ENCODE assay signal across 28 mouse cellular contexts in genomic region chr2:72281971-72282370, GRCm38 (mm10). TPM values are rescaled to one million over a fixed set of nuclear protein-coding genes. Genes with fewer than 3 reads are reported as not detected.
DNase-seq lines count a peak whose midpoint lies in the region; ATAC-seq and TF ChIP-seq lines count a peak whose summit lies in the region.
"Had no signal": no experiment of that assay in that cellular context is flagged by ENCODE, and none has a peak within 500 bp of the region (broad histone marks: within the 10 kb centered on the region; RNA-seq: fewer than 3 reads in every experiment).

No protein-coding gene starts in this region.

- ATAC-seq in neutrophil, adult 5-6 weeks (ENCODE audit: extremely low read depth, insufficient number of reproducible peaks, low FRiP score, poor library complexity, severe bottlenecking), result peak; percentile 17; the same call in 1 of the 2 replicates
- ATAC-seq in hindbrain, embryonic 13.5 days (ENCODE audit: low FRiP score), result no peak
- ATAC-seq: forebrain, embryonic 16.5 days; midbrain, embryonic 13.5 days had no signal

- no peaks in the 10 kb centered on the region for H3K36me3 ChIP-seq in spleen, adult 2 months (ENCODE audit: control insufficient read depth, insufficient read depth, low read length)
- no peaks in the 10 kb centered on the region for H3K36me3 ChIP-seq in hindbrain, embryonic 13.5 days
- H3K36me3 ChIP-seq: forebrain, embryonic 10.5 days; heart, embryonic 13.5 days; hindbrain, embryonic 12.5 days; limb, embryonic 13.5 days; liver, embryonic 13.5 days; midbrain, embryonic 13.5 days; neural tube, embryonic 13.5 days had no signal

- H3K9ac ChIP-seq in hindbrain, embryonic 13.5 days, result no peak overlapping the region
- H3K9ac ChIP-seq: heart, embryonic 13.5 days; hindbrain, embryonic 12.5 days; limb, embryonic 13.5 days; liver, embryonic 13.5 days; lung, embryonic 14.5 days; midbrain, embryonic 13.5 days; neural tube, embryonic 13.5 days had no signal

- DNase-seq in spleen, adult 2 months (ENCODE audit: low read depth in 1 of 2, low spot score in 2 of 2), result peak; percentile 10 to 40
- DNase-seq in spleen, postnatal 14 days (ENCODE audit: low spot score in 2 of 2), result no peak
- peak; percentile 87 for DNase-seq in T-cell, adult 2 months (ENCODE audit: low spot score)
- peak; percentile 55 for DNase-seq in thymus, postnatal 25 days
- DNase-seq in cerebellum, adult 18-20 months, result no peak
- DNase-seq in cerebellum, adult 9-10 months, result no peak
- DNase-seq: adrenal gland, postnatal 14 days; cerebellum, postnatal 14 days; gastrocnemius, postnatal 10 days; heart, adult 2 months; kidney, adult 8-10 months; kidney, postnatal 14 days; layer of hippocampus, postnatal 36 days; liver, embryonic 13.5 days; lung, embryonic 14.5 days; lung, postnatal 36 days; right cerebral cortex, adult 18-20 months; right cerebral cortex, postnatal 4 days had no signal

- no peak overlapping the region for H3K27ac ChIP-seq in spleen, adult 2 months (ENCODE audit: insufficient read depth, low read length)
- H3K27ac ChIP-seq in hindbrain, embryonic 13.5 days, result no peak overlapping the region
- H3K27ac ChIP-seq: forebrain, embryonic 10.5 days; heart, adult 2 months; heart, embryonic 13.5 days; hindbrain, embryonic 12.5 days; limb, embryonic 13.5 days; liver, embryonic 13.5 days; midbrain, embryonic 13.5 days; neural tube, embryonic 13.5 days had no signal

- WGBS in spleen, adult 2 months, result 77% methylated on average over 14 of the region's 14 CpGs
- WGBS in hindbrain, embryonic 13.5 days, result 93% methylated on average over 14 of the region's 14 CpGs

- no peak overlapping the region for H3K4me3 ChIP-seq in spleen, adult 2 months (ENCODE audit: extremely low read depth, insufficient read depth, insufficient read length)
- H3K4me3 ChIP-seq in hindbrain, embryonic 13.5 days, result no peak overlapping the region
- H3K4me3 ChIP-seq: forebrain, embryonic 10.5 days; heart, adult 2 months; heart, embryonic 13.5 days; hindbrain, embryonic 12.5 days; limb, embryonic 13.5 days; liver, embryonic 13.5 days; megakaryocyte, embryonic 14.5 days; midbrain, embryonic 13.5 days; neural tube, embryonic 13.5 days had no signal

- H3K4me2 ChIP-seq in hindbrain, embryonic 13.5 days, result no peak overlapping the region
- H3K4me2 ChIP-seq: heart, embryonic 13.5 days; hindbrain, embryonic 12.5 days; limb, embryonic 13.5 days; liver, embryonic 13.5 days; lung, embryonic 14.5 days; midbrain, embryonic 13.5 days; neural tube, embryonic 13.5 days had no signal

- peaks cover 8% of the 10 kb centered on the region for H3K27me3 ChIP-seq in spleen, adult 2 months (ENCODE audit: control insufficient read depth, insufficient read depth, low read length)
- H3K27me3 ChIP-seq in hindbrain, embryonic 13.5 days, result peaks cover 11% of the 10 kb centered on the region
- H3K27me3 ChIP-seq: heart, embryonic 13.5 days; hindbrain, embryonic 12.5 days; limb, embryonic 13.5 days had no signal

- no peak for TF ChIP-seq CTCF in spleen, adult 2 months (IDR thresholded peaks at IDR 0.05; ENCODE audit: extremely low read depth, insufficient read depth, insufficient read length, insufficient replicate concordance)

- peaks cover 3% of the 10 kb centered on the region for H3K4me1 ChIP-seq in spleen, adult 2 months (ENCODE audit: control insufficient read depth, insufficient read depth, insufficient read length)
- peaks cover 10% of the 10 kb centered on the region for H3K4me1 ChIP-seq in hindbrain, embryonic 13.5 days (replicated peaks)
- H3K4me1 ChIP-seq: limb, embryonic 13.5 days had no signal

- no peak for TF ChIP-seq POLR2A in spleen, adult 2 months (IDR thresholded peaks at IDR 0.05; ENCODE audit: low read depth, low read length)

- H3K9me3 ChIP-seq in hindbrain, embryonic 13.5 days, result no peaks in the 10 kb centered on the region
- H3K9me3 ChIP-seq: forebrain, embryonic 10.5 days; heart, embryonic 13.5 days; hindbrain, embryonic 12.5 days; limb, embryonic 13.5 days; liver, embryonic 13.5 days; megakaryocyte, embryonic 14.5 days; midbrain, embryonic 13.5 days; neural tube, embryonic 13.5 days had no signal

RNA-seq across cellular contexts. Expression of gene Map3k20, which starts 3.5 kb away (rescaled TPM):
- polyA plus RNA-seq in spleen, adult 2 months (2012; rRNA removed), result 3.0 and 3.1 TPM in 2 replicates
- total RNA-seq in neutrophil, adult 5-6 weeks (2017), result 2.6 and 3.7 TPM in 2 replicates
- 3.8 and 4.1 TPM in 2 replicates for polyA plus RNA-seq in hindbrain, embryonic 13.5 days (2015; fragmentation: Nextera tagmentation; extraction: Ambion mirVana)

Comparison
In these comparisons a context has a peak if more than half of its experiments do, and no peak if none do; other contexts are left out.
1. DNase-seq: peak in spleen, adult 2 months (2 of 2), T-cell, adult 2 months (single experiment) and thymus, postnatal 25 days (single experiment); none in spleen, postnatal 14 days (0 of 2), cerebellum, adult 18-20 months (0 of 2) and cerebellum, adult 9-10 months (single experiment).